ENCODE assay signal across 8 mouse cellular contexts in the genomic region with DNA sequence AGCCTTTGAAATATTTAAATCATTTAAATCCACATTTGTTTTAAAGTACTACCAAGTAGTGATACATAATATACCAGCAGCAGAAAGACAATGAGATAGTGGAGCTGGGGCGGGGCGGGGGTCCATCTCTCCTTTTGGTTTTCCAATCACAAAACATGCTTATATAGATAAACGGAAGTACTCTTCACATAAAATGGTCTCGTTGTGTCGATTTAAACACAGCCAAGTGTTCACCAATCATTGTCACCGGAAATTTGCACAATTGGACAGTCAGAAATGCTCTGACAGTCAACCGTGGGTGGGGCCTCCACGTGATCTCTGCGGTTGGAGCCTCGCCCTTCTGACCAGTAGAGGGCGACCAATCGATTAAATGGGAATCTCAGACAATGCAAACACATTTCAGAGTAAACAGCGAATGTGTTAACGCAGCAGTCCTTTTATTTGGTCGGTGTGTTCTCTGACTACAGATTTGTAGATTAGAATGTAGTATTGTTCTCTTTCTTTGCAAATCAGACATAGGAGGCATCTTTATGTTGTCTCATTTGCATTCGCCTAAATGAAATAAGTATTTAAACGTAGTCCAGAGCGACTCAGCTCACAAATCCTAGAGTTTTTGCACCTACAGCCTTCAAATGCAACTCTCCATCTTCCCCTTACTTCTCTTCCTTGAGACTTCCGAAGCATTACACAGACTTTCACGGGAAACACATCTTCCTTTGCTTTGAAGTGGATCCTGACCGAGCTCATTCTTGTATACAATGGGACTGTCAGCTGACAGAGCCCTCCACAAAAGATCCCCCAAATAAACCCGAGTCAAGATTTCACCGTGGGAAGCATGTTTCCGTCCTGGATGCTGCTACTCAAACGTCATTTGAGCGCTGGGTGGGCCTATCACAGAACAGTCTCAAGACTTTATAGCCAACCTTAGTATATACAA. TPM values are rescaled to one million over a fixed set of nuclear protein-coding genes. Genes with fewer than 3 reads are reported as not detected.
DNase-seq lines count a peak whose midpoint lies in the region; ATAC-seq lines count a peak whose summit lies in the region.

No protein-coding gene starts in this region.

- no peaks in the 10 kb centered on the region for H3K9me3 ChIP-seq in forebrain, embryonic 14.5 days (replicated peaks; ENCODE audit: control insufficient read depth, low read length)
- no peaks in the 10 kb centered on the region for H3K9me3 ChIP-seq in neural tube, embryonic 15.5 days (replicated peaks)

- intact Hi-C loops in heart, postnatal 14 days (cut with DNase I) = loop anchor here (1.0 to 10.0 kb wide), 8 partner anchors 67 to 790 kb away; partner anchors contain the start of genes Fyn, Mfsd4b3 and Rev3l

- peak overlapping the region; percentile 58 for H3K9ac ChIP-seq in forebrain, embryonic 14.5 days (ENCODE audit: low read length)
- peak overlapping the region; percentile 54 for H3K9ac ChIP-seq in neural tube, embryonic 15.5 days (replicated peaks)

- peak overlapping the region; percentile 92 for H3K27ac ChIP-seq in forebrain, embryonic 14.5 days (ENCODE audit: low read depth, low read length)
- H3K27ac ChIP-seq in neural tube, embryonic 15.5 days (replicated peaks) = peak overlapping the region; percentile 98

- peak overlapping the region; percentile 35 for H3K4me3 ChIP-seq in forebrain, embryonic 14.5 days (ENCODE audit: low read depth, low read length)
- peak overlapping the region; percentile 40 for H3K4me3 ChIP-seq in neural tube, embryonic 15.5 days (replicated peaks)

- H3K4me1 ChIP-seq in forebrain, embryonic 14.5 days (ENCODE audit: control insufficient read depth, insufficient read depth, low read length) = peaks cover 20% of the 10 kb centered on the region
- H3K4me1 ChIP-seq in neural tube, embryonic 15.5 days = peaks cover 46% of the 10 kb centered on the region

- peak; percentile 88 for DNase-seq in ES-CJ7 (ENCODE audit: low read depth, low spot score)
- peak; percentile 90 for DNase-seq in cerebellum, adult 11 months
- peak; percentile 97 for DNase-seq in forebrain, embryonic 14.5 days (ENCODE audit: low spot score)
- DNase-seq in heart, postnatal 14 days = peak; percentile 83 to 89
- DNase-seq in layer of hippocampus, adult 11-12 months (ENCODE audit: low spot score) = peak; percentile 96
- peak; percentile 87 to 91 for DNase-seq in lung, adult 18-20 months
- peak; percentile 72 for DNase-seq in testis, postnatal 14 days (ENCODE audit: low spot score)

- 8% methylated on average over 26 of the region's 26 CpGs for WGBS in forebrain, embryonic 14.5 days
- WGBS in neural tube, embryonic 15.5 days = 7% methylated on average over 26 of the region's 26 CpGs

- ATAC-seq in forebrain, embryonic 14.5 days = peak; percentile 84
- peak; percentile 89 for ATAC-seq in neural tube, embryonic 15.5 days (ENCODE audit: low FRiP score)

- H3K4me2 ChIP-seq in forebrain, embryonic 14.5 days (ENCODE audit: low read length) = peak overlapping the region; percentile 64
- H3K4me2 ChIP-seq in neural tube, embryonic 15.5 days = peak overlapping the region; percentile 79

- H3K36me3 ChIP-seq in forebrain, embryonic 14.5 days (ENCODE audit: control insufficient read depth, insufficient read depth, low read length) = no peaks in the 10 kb centered on the region
- H3K36me3 ChIP-seq in neural tube, embryonic 15.5 days = no peaks in the 10 kb centered on the region

- H3K27me3 ChIP-seq in forebrain, embryonic 14.5 days (replicated peaks; ENCODE audit: control insufficient read depth, insufficient read depth, low read length) = no peaks in the 10 kb centered on the region
- H3K27me3 ChIP-seq in neural tube, embryonic 15.5 days (replicated peaks) = no peaks in the 10 kb centered on the region

RNA-seq across cellular contexts. Expression of gene Ccn6, which starts 8.3 kb away (rescaled TPM):
- 0.28 and 0.33 TPM in 2 replicates for polyA plus RNA-seq in forebrain, embryonic 14.5 days (2014; fragmentation: Nextera tagmentation; extraction: Ambion mirVana)
- under 1 TPM in 1 of 2 experiments, not detected in 1; 0.19 TPM for total RNA-seq in heart, postnatal 14 days (2021)
- 0.65 and 0.69 TPM in 2 replicates for polyA plus RNA-seq in neural tube, embryonic 15.5 days (2015; fragmentation: Nextera tagmentation; extraction: Ambion mirVana)

RNA-seq across cellular contexts. Expression of gene Tube1, which starts 38.1 kb away (rescaled TPM):
- 11.3 and 12.1 TPM in 2 replicates for polyA plus RNA-seq in forebrain, embryonic 14.5 days (2014; fragmentation: Nextera tagmentation; extraction: Ambion mirVana)
- total RNA-seq in heart, postnatal 14 days (2021) = 1 to 10 TPM; 1.6 to 3.4 TPM
- 7.1 and 10.2 TPM in 2 replicates for polyA plus RNA-seq in neural tube, embryonic 15.5 days (2015; fragmentation: Nextera tagmentation; extraction: Ambion mirVana)

RNA-seq across cellular contexts. Expression of gene Fam229b, which starts 38.2 kb away (rescaled TPM):
- 25.0 and 35.1 TPM in 2 replicates for polyA plus RNA-seq in forebrain, embryonic 14.5 days (2014; fragmentation: Nextera tagmentation; extraction: Ambion mirVana)
- 1 to 10 TPM; 3.5 to 5.9 TPM for total RNA-seq in heart, postnatal 14 days (2021)
- polyA plus RNA-seq in neural tube, embryonic 15.5 days (2015; fragmentation: Nextera tagmentation; extraction: Ambion mirVana) = 23.8 and 36.8 TPM in 2 replicates

Comparison
In these comparisons a context has a peak if more than half of its experiments do, and no peak if none do; other contexts are left out.
1. Peak in every context shown above with its lines: DNase-seq, ATAC-seq, H3K4me3 ChIP-seq and H3K27ac ChIP-seq.